8 mouse cellular contexts compared by ENCODE assay signal in the genomic region with DNA sequence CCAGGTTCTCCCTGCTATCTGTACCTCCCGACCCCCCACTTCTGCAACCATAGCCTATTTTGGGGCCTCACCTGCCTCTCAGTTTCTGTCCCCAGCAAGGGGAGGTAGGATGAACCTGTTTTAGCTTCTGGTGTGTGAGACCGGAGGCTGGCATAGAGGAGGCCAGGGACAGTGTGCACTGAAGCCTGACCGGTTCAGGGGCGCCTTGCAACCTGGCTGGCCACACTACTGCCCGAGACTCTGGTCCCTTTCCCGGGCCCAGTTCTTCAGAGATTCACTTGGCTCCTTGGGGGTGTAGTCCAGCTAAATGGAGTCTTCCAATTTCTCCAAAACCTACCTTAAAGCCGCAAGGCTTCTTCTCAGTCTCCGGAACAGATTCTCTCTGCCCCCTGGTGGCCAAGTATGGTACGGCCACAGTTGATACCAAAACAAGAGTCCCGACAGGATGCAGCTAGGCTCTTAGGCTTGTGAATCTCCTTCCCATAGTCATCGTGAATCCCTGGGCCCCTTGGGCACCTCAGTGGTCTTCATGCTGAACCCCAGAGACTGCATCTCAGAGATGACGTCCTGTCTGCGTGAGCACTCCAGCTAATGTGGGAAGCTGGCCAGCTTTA. TPM values are rescaled to one million over a fixed set of nuclear protein-coding genes. Genes with fewer than 3 reads are reported as not detected.
A peak's percentile ranks its signal among the peaks of the same experiment; 100 is the strongest.
DNase-seq lines count a peak whose midpoint lies in the region; ATAC-seq and TF ChIP-seq lines count a peak whose summit lies in the region.

No protein-coding gene starts in this region.

- H3K4me2 ChIP-seq in forebrain, embryonic 15.5 days (replicated peaks), result no peak overlapping the region

- peak; percentile 66; the same call in 1 of the 2 replicates for ATAC-seq in cerebellum, adult (ENCODE audit: insufficient number of reproducible peaks, low FRiP score, low TSS enrichment)
- 0 out of 2 replicates have a peak, but pooled peaks have one; percentile 19 for ATAC-seq in forebrain, embryonic 15.5 days (replicated peaks)
- peak; percentile 70; the same call in 1 of the 2 replicates for ATAC-seq in neutrophil, adult 5-6 weeks (ENCODE audit: extremely low read depth, insufficient number of reproducible peaks, low FRiP score, poor library complexity, severe bottlenecking)

- WGBS in forebrain, embryonic 15.5 days, result 17% methylated on average over 13 of the region's 13 CpGs
- 20% methylated on average over 13 of the region's 13 CpGs for WGBS in large intestine, adult 2 months

- H3K36me3 ChIP-seq in ES-Bruce4 (ENCODE audit: control insufficient read depth, insufficient read depth, low read length, poor library complexity, severe bottlenecking), result peaks cover 5% of the 10 kb centered on the region
- H3K36me3 ChIP-seq in forebrain, embryonic 15.5 days, result no peaks in the 10 kb centered on the region

- H3K27ac ChIP-seq in ES-Bruce4 (ENCODE audit: insufficient read depth, low read length), result no peak overlapping the region
- H3K27ac ChIP-seq in forebrain, embryonic 15.5 days (replicated peaks), result no peak overlapping the region

- no peak for TF ChIP-seq POLR2A in ES-Bruce4 (IDR thresholded peaks at IDR 0.05; ENCODE audit: insufficient read depth, low read length)

- TF ChIP-seq EP300 in ES-Bruce4 (IDR thresholded peaks at IDR 0.05; ENCODE audit: insufficient read depth, low read depth, low read length), result no peak

- H3K4me3 ChIP-seq in ES-Bruce4 (ENCODE audit: low read depth, low read length), result no peak overlapping the region
- H3K4me3 ChIP-seq in forebrain, embryonic 15.5 days, result no peak overlapping the region

- DNase-seq in heart, postnatal 14 days, result peak; percentile 88 to 94
- peak; percentile 38 for DNase-seq in large intestine, adult 2 months (ENCODE audit: low read depth, low spot score)
- DNase-seq in lung, adult 18-20 months, result peak; percentile 75 to 82
- DNase-seq in testis, postnatal 14 days (ENCODE audit: low spot score), result peak; percentile 75

- no peaks in the 10 kb centered on the region for H3K4me1 ChIP-seq in ES-Bruce4 (ENCODE audit: control insufficient read depth, insufficient read depth, low read length)
- 0 out of 2 replicates have a peak, but pooled peaks cover 2% of the 10 kb centered on the region for H3K4me1 ChIP-seq in forebrain, embryonic 15.5 days

- TF ChIP-seq CTCF in ES-Bruce4 (IDR thresholded peaks at IDR 0.05; ENCODE audit: low read depth, low read length), result peak; percentile 76

- H3K9ac ChIP-seq in ES-Bruce4 (ENCODE audit: low read depth, poor library complexity, severe bottlenecking), result no peak overlapping the region
- no peak overlapping the region for H3K9ac ChIP-seq in forebrain, embryonic 15.5 days (replicated peaks)

- intact Hi-C loops in heart, postnatal 14 days (cut with DNase I), result loop anchor here (1.0 to 5.0 kb wide), 2 partner anchors 44 to 178 kb away; no protein-coding TSS in a partner anchor

- H3K27me3 ChIP-seq in ES-Bruce4 (ENCODE audit: control insufficient read depth, insufficient read depth, low read length, poor library complexity, severe bottlenecking), result no peaks in the 10 kb centered on the region
- no peaks in the 10 kb centered on the region for H3K27me3 ChIP-seq in forebrain, embryonic 15.5 days

- H3K9me3 ChIP-seq in ES-Bruce4 (replicated peaks; ENCODE audit: control insufficient read depth, insufficient read depth, low read length, poor library complexity, severe bottlenecking), result peaks cover 27% of the 10 kb centered on the region
- no peaks in the 10 kb centered on the region for H3K9me3 ChIP-seq in forebrain, embryonic 15.5 days

RNA-seq across cellular contexts. Expression of gene Stac2, which starts 22.0 kb away (rescaled TPM):
- polyA plus RNA-seq in ES-Bruce4 (2011; ENCODE audit: insufficient read depth, insufficient read length, low read depth, missing spikeins), result 5.6 and 9.6 TPM in 2 replicates
- polyA plus RNA-seq in forebrain, embryonic 15.5 days (2015; fragmentation: Nextera tagmentation; extraction: Ambion mirVana), result 2.9 and 3.2 TPM in 2 replicates
- under 1 TPM; 0.27 to 0.43 TPM for total RNA-seq in heart, postnatal 14 days (2021)
- 1.0 and 1.2 TPM in 2 replicates for polyA plus RNA-seq in large intestine, adult 2 months (2012; rRNA removed)
- 5.3 and 7.8 TPM in 2 replicates for total RNA-seq in neutrophil, adult 5-6 weeks (2017)

RNA-seq across cellular contexts. Expression of gene Rpl19, which starts 48.8 kb away (rescaled TPM):
- 2,020 and 2,244 TPM in 2 replicates for polyA plus RNA-seq in ES-Bruce4 (2011; ENCODE audit: insufficient read depth, insufficient read length, low read depth, missing spikeins)
- polyA plus RNA-seq in forebrain, embryonic 15.5 days (2015; fragmentation: Nextera tagmentation; extraction: Ambion mirVana), result 667 and 700 TPM in 2 replicates
- 100 to 1,000 TPM; 538 to 580 TPM for total RNA-seq in heart, postnatal 14 days (2021)
- polyA plus RNA-seq in large intestine, adult 2 months (2012; rRNA removed), result 883 and 1,013 TPM in 2 replicates
- 1,086 and 1,116 TPM in 2 replicates for total RNA-seq in neutrophil, adult 5-6 weeks (2017)

RNA-seq across cellular contexts. Expression of gene Cacnb1, which starts 52.5 kb away (rescaled TPM):
- 5.2 and 6.3 TPM in 2 replicates for polyA plus RNA-seq in ES-Bruce4 (2011; ENCODE audit: insufficient read depth, insufficient read length, low read depth, missing spikeins)
- polyA plus RNA-seq in forebrain, embryonic 15.5 days (2015; fragmentation: Nextera tagmentation; extraction: Ambion mirVana), result 40.7 and 41.5 TPM in 2 replicates
- 1 to 10 TPM; 5.5 to 6.9 TPM for total RNA-seq in heart, postnatal 14 days (2021)
- 3.9 and 4.1 TPM in 2 replicates for polyA plus RNA-seq in large intestine, adult 2 months (2012; rRNA removed)
- total RNA-seq in neutrophil, adult 5-6 weeks (2017), result 4.1 and 4.8 TPM in 2 replicates

Comparison
In these comparisons a context has a peak if more than half of its experiments do, and no peak if none do; other contexts are left out.
1. ATAC-seq: peak in every context shown above with its lines; median percentile 70 in neutrophil, adult 5-6 weeks; 66 in cerebellum, adult; 19 in forebrain, embryonic 15.5 days.
2. DNase-seq: peak in every context shown above with its lines; median percentile 91 in heart, postnatal 14 days; 78 in lung, adult 18-20 months; 75 in testis, postnatal 14 days; 38 in large intestine, adult 2 months.